Mouse (Mus musculus) CH12.LX (cell line): Measurements from ENCODE around the gene Tigd2. TPM values are rescaled to one million over a fixed set of nuclear protein-coding genes. Genes with fewer than 3 reads are reported as not detected.

Experiments
- DNase-seq: peaks from one replicate; pipeline ENCODE4 v3.0.0-alpha.2; 2013; ENCODE audit errors: extremely low read depth
- H3K27ac ChIP-seq: 2 replicates; pipeline ENCODE4 v1.5.1; 2012; ENCODE audit warnings: low read depth, mild to moderate bottlenecking, control low read depth, moderate library complexity; ENCODE audit not compliant: insufficient read depth
- H3K27me3 ChIP-seq: replicated peaks from 2 replicates; pipeline ENCODE3; 2012; ENCODE audit warnings: inconsistent platforms
- H3K36me3 ChIP-seq, 2 experiments: replicated peaks in 1 of 2; 2 replicates each; pipeline versions ENCODE3 to v1.6.1; 2012; ENCODE audit warnings: inconsistent platforms in 1 of 2, low read length in 1 of 2, mild to moderate bottlenecking in 1 of 2, mixed read lengths in 1 of 2, moderate library complexity in 1 of 2; ENCODE audit not compliant: control insufficient read depth in 1 of 2, insufficient read depth in 1 of 2
- H3K4me1 ChIP-seq, 2 experiments: 2 replicates each; pipeline ENCODE4 v1.6.1; 2012; ENCODE audit warnings: inconsistent platforms in 1 of 2, moderate library complexity in 1 of 2; ENCODE audit not compliant: insufficient read depth in 2 of 2, control insufficient read depth in 1 of 2
- H3K4me2 ChIP-seq: 2 replicates; pipeline ENCODE4 v1.6.1; 2012; ENCODE audit warnings: low read depth, mild to moderate bottlenecking, control low read depth; ENCODE audit not compliant: poor library complexity, insufficient read depth, severe bottlenecking
- H3K4me3 ChIP-seq, 3 experiments: fragments of 150-350 bp in 1 of 3; sonication (generic) in 1 of 3; replicated peaks in 1 of 3; 2 replicates each; pipeline versions ENCODE3 to v1.5.1; 2011 to 2012; ENCODE audit warnings: low read depth in 2 of 3, low read length in 2 of 3, mild to moderate bottlenecking in 2 of 3, moderate library complexity in 2 of 3, control low read depth in 1 of 3, improper control_type of control experiment in 1 of 3, inconsistent platforms in 1 of 3, mixed read lengths in 1 of 3; ENCODE audit not compliant: poor library complexity in 1 of 3
- H3K79me2 ChIP-seq: replicated peaks from 2 replicates; pipeline ENCODE4 v1.6.1; 2012; ENCODE audit warnings: mild to moderate bottlenecking, moderate library complexity; ENCODE audit not compliant: control insufficient read depth, poor library complexity, insufficient read depth, severe bottlenecking; ENCODE audit errors: extremely low read depth
- H3K9ac ChIP-seq: 2 replicates; pipeline ENCODE4 v1.6.1; 2012; ENCODE audit warnings: low read depth, mild to moderate bottlenecking, control low read depth, moderate library complexity; ENCODE audit not compliant: insufficient read depth
- H3K9me3 ChIP-seq: replicated peaks from 2 replicates; pipeline ENCODE3; 2012; ENCODE audit warnings: low read length, inconsistent platforms, mixed read lengths
- BHLHE40 ChIP-seq: IDR thresholded peaks from 2 replicates; pipeline ENCODE4 v1.6.1; 2011; ENCODE audit warnings: mild to moderate bottlenecking, low read depth, low read length, improper control_type of control experiment
- CHD2 ChIP-seq: IDR thresholded peaks from 2 replicates; pipeline ENCODE4 v1.6.1; 2011; ENCODE audit warnings: low read length, improper control_type of control experiment
- CTCF ChIP-seq, 2 experiments: IDR thresholded peaks in 1 of 2; conservative IDR thresholded peaks in 1 of 2; 2 replicates each; pipeline ENCODE4 v1.5.1; 2011 to 2012; ENCODE audit warnings: low read depth in 2 of 2, low read length in 2 of 2, improper control_type of control experiment in 1 of 2, inconsistent platforms in 1 of 2, mild to moderate bottlenecking in 1 of 2, moderate library complexity in 1 of 2
- E2F4 ChIP-seq: IDR thresholded peaks from 2 replicates; pipeline ENCODE4 v1.6.1; 2011; ENCODE audit warnings: low read depth, low read length, improper control_type of control experiment; ENCODE audit not compliant: insufficient replicate concordance
- ELF1 ChIP-seq: IDR thresholded peaks from 2 replicates; pipeline ENCODE4 v1.6.1; 2014; ENCODE audit warnings: low read depth, mild to moderate bottlenecking, inconsistent platforms, low read length, improper control_type of control experiment
- JUN ChIP-seq: IDR thresholded peaks from 2 replicates; pipeline ENCODE4 v1.6.1; 2011; ENCODE audit warnings: low read depth, mild to moderate bottlenecking, low read length, improper control_type of control experiment, moderate library complexity; ENCODE audit not compliant: insufficient read depth
- JUND ChIP-seq: conservative IDR thresholded peaks from 2 replicates; pipeline ENCODE4 v1.6.1; 2011; ENCODE audit warnings: low read depth, low read length, improper control_type of control experiment
- MAFK ChIP-seq: IDR thresholded peaks from 2 replicates; pipeline ENCODE4 v1.6.1; 2011; ENCODE audit warnings: low read length, improper control_type of control experiment; ENCODE audit not compliant: insufficient replicate concordance
- MAX ChIP-seq: IDR thresholded peaks from 2 replicates; pipeline ENCODE4 v1.6.1; 2011; ENCODE audit warnings: low read length, improper control_type of control experiment
- MYC ChIP-seq: IDR thresholded peaks from 2 replicates; pipeline ENCODE4 v1.6.1; 2011; ENCODE audit warnings: low read depth, mild to moderate bottlenecking, improper control_type of control experiment, low read length
- NELFE ChIP-seq: IDR thresholded peaks from 2 replicates; pipeline ENCODE4 v1.6.1; 2011; ENCODE audit warnings: low read depth, low read length, improper control_type of control experiment
- NRF1 ChIP-seq: IDR thresholded peaks from 2 replicates; pipeline ENCODE4 v1.6.1; 2014; ENCODE audit warnings: low read depth, mild to moderate bottlenecking, inconsistent platforms, low read length, improper control_type of control experiment, moderate library complexity
- POLR2AphosphoS2 ChIP-seq: IDR thresholded peaks from 2 replicates; pipeline ENCODE4 v1.6.1; 2011; ENCODE audit warnings: low read depth, low read length, improper control_type of control experiment
- RAD21 ChIP-seq: IDR thresholded peaks from 2 replicates; pipeline ENCODE4 v1.6.1; 2011; ENCODE audit warnings: low read depth, mild to moderate bottlenecking, low read length, improper control_type of control experiment, moderate library complexity
- RCOR1 ChIP-seq: conservative IDR thresholded peaks from 2 replicates; pipeline ENCODE4 v1.6.1; 2012; ENCODE audit warnings: low read depth, mild to moderate bottlenecking, inconsistent platforms, low read length, improper control_type of control experiment
- SIN3A ChIP-seq: IDR thresholded peaks from 2 replicates; pipeline ENCODE4 v1.6.1; 2012; ENCODE audit warnings: low read length, improper control_type of control experiment, inconsistent platforms
- TBP ChIP-seq: conservative IDR thresholded peaks from 2 replicates; pipeline ENCODE4 v1.6.1; 2011; ENCODE audit warnings: low read depth, low read length, improper control_type of control experiment
- UBTF ChIP-seq: IDR thresholded peaks from 2 replicates; pipeline ENCODE4 v1.6.1; 2012; ENCODE audit warnings: low read depth, mild to moderate bottlenecking, inconsistent platforms, low read length, improper control_type of control experiment, moderate library complexity
- ZC3H11A ChIP-seq: IDR thresholded peaks from 2 replicates; pipeline ENCODE4 v1.6.1; 2012; ENCODE audit warnings: low read depth, mild to moderate bottlenecking, inconsistent platforms, low read length, improper control_type of control experiment
- ZKSCAN1 ChIP-seq: IDR thresholded peaks from 2 replicates; pipeline ENCODE4 v1.6.1; 2012; ENCODE audit warnings: low read depth, inconsistent platforms, low read length, improper control_type of control experiment, borderline replicate concordance
- ZNF384 ChIP-seq: IDR thresholded peaks from 2 replicates; pipeline ENCODE4 v1.6.1; 2012; ENCODE audit warnings: low read depth, low read length, improper control_type of control experiment, inconsistent platforms
- dilution Hi-C: fragments of 300-500 bp; cut with MboI; formaldehyde crosslinking; loops from 2 replicates; pipeline ENCODE4 v1.14.3; 2020; ENCODE audit warnings: low sequenced_read_pairs; ENCODE audit not compliant: extremely low pct_unique_long_range_greater_than_20kb, extremely low pct_ligation_motif_present
- in situ Hi-C: fragments of 300-500 bp; cut with MboI; formaldehyde crosslinking; loops from 3 replicates; pipeline ENCODE4 v1.14.3; 2019; ENCODE audit warnings: low sequenced_read_pairs, low pct_ligation_motif_present, low pct_unique_long_range_greater_than_20kb, mixed read lengths
- polyA plus RNA-seq: library from polyadenylated mRNA; unstranded; fragments of >175 nt; gene quantifications from 2 replicates; pipeline ENCODE4 v1.2.1, GENCODE M21; 2012; ENCODE audit warnings: low read depth; ENCODE audit not compliant: insufficient read length
- total RNA-seq, 2 experiments: library from RNA; depleted of rRNA; stranded (reverse); fragments of 300-350 nt in 1 of 2; fragments of >200 nt in 1 of 2; gene quantifications; 2 replicates each; pipeline ENCODE4 v1.2.3; 2012 to 2014

Tigd2 gene
- total and polyA plus RNA-seq, 3 experiments = 11.0 to 25.2 (median 12.6) TPM

GRCm38 (mm10) chr6:59162887-59163286 is 45.8 kb upstream of the Tigd2 start:
- Histone ChIP-seq H3K9ac (no peak overlapping the region), H3K27ac (no peak overlapping the region), H3K27me3 (no peaks in the 10 kb centered on the region), H3K4me3 (no peak overlapping the region), H3K36me3 (no peaks in the 10 kb centered on the region), H3K4me1 (no peaks in the 10 kb centered on the region), H3K79me2 (no peaks in the 10 kb centered on the region), H3K9me3 (no peaks in the 10 kb centered on the region), H3K4me2 (no peak overlapping the region)
- dilution Hi-C loops = no loop called here
- DNase-seq = no peak
- in situ Hi-C loops = loop anchor here (10.0 kb wide), 1 partner anchor 138 kb away; the partner anchor contains the start of gene Fam13a
- no peak for TF ChIP-seq TBP
- no peak for TF ChIP-seq JUND
- no peak for TF ChIP-seq CTCF (conservative IDR thresholded peaks at IDR 0.05 in 1 of 2, IDR thresholded peaks at IDR 0.05 in 1 of 2; ENCODE audit: low read depth in 2 of 2, low read length in 2 of 2)
- TF ChIP-seq E2F4 = no peak
- no peak for TF ChIP-seq ELF1
- TF ChIP-seq POLR2AphosphoS2 = no peak

GRCm38 (mm10) chr6:59163407-59163806 is 45.3 kb upstream of the Tigd2 start:
- Histone ChIP-seq H3K4me3 (no peak overlapping the region), H3K9me3 (no peaks in the 10 kb centered on the region), H3K9ac (no peak overlapping the region), H3K27ac (no peak overlapping the region), H3K36me3 (no peaks in the 10 kb centered on the region)
- DNase-seq = no peak
- dilution Hi-C loops = no loop called here
- TF ChIP-seq CHD2 (no peak), E2F4 (no peak), CTCF (conservative IDR thresholded peaks at IDR 0.05 in 1 of 2, IDR thresholded peaks at IDR 0.05 in 1 of 2; ENCODE audit: low read depth in 2 of 2, low read length in 2 of 2) (no peak), ZNF384 (no peak)
- TF ChIP-seq, all 38 proteins: peak for 0
- H3K27me3 ChIP-seq = no peaks in the 10 kb centered on the region
- no peaks in the 10 kb centered on the region for H3K79me2 ChIP-seq
- no peak overlapping the region for H3K4me2 ChIP-seq
- in situ Hi-C loops = loop anchor here (10.0 kb wide), 1 partner anchor 139 kb away; the partner anchor contains the start of gene Fam13a
- H3K4me1 ChIP-seq = no peaks in the 10 kb centered on the region

GRCm38 (mm10) chr6:59168939-59169338 is 39.7 kb upstream of the Tigd2 start:
- dilution Hi-C loops = no loop called here
- TF ChIP-seq ZKSCAN1 = no peak
- no peak for TF ChIP-seq ZC3H11A
- TF ChIP-seq JUND = no peak
- TF ChIP-seq ZNF384 = no peak
- no peak for TF ChIP-seq NELFE
- no peak for TF ChIP-seq NRF1
- no peak for TF ChIP-seq MYC
- TF ChIP-seq RAD21 = no peak
- TF ChIP-seq CTCF (conservative IDR thresholded peaks at IDR 0.05 in 1 of 2, IDR thresholded peaks at IDR 0.05 in 1 of 2; ENCODE audit: low read depth in 2 of 2, low read length in 2 of 2) = no peak
- no peak for TF ChIP-seq UBTF
- TF ChIP-seq CHD2 = no peak
- TF ChIP-seq MAX = no peak
- TF ChIP-seq POLR2AphosphoS2 = no peak
- no peak for TF ChIP-seq TBP
- no peak for TF ChIP-seq MAFK
- no peak for TF ChIP-seq JUN
- no peak for TF ChIP-seq SIN3A
- no peak for TF ChIP-seq RCOR1
- no peak for TF ChIP-seq BHLHE40
- no peaks in the 10 kb centered on the region for H3K9me3 ChIP-seq
- no peak overlapping the region for H3K9ac ChIP-seq
- DNase-seq = no peak
- H3K4me1 ChIP-seq = no peaks in the 10 kb centered on the region
- in situ Hi-C loops = loop anchor here (10.0 kb wide), 1 partner anchor 144 kb away; the partner anchor contains the start of gene Fam13a
- H3K27me3 ChIP-seq = no peaks in the 10 kb centered on the region
- H3K4me2 ChIP-seq = no peak overlapping the region
- no peaks in the 10 kb centered on the region for H3K36me3 ChIP-seq
- H3K79me2 ChIP-seq = no peaks in the 10 kb centered on the region
- H3K27ac ChIP-seq = no peak overlapping the region
- H3K4me3 ChIP-seq = no peak overlapping the region
